Mouse (Mus musculus) spleen, postnatal 10 days (tissue): ENCODE results near the gene Fabp1.

Experiments
- DNase-seq, 2 experiments: peaks; one replicate each; pipeline ENCODE4 v3.0.0; 2021 to 2022; ENCODE audit warnings: low spot score in 2 of 2

Gene Fabp1

DNA sequence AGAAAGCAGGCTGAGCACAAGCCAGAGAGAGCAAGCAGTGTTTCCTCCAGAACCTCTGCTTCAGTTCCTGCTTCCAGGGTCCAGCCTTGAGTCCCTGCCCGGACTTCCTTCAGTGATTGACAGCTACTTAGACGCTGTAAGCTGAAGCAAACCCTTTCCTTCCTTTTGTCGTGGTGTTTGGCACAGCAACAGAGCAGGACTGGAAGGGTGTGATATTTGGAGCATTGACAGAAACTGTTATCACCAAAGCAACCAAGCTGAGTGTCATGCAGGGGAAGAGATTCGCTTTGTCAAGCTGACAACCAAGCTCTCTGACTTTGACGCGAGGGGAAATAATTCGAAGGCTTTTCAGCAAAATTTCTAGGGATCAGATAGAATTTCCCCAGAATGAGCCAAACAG is 12.3 kb downstream of the Fabp1 start:
- DNase-seq, result no peak

GRCm38 (mm10) chr6:71212471-71212870 is 12.8 kb downstream of the Fabp1 start:
- DNase-seq, result no peak

DNA sequence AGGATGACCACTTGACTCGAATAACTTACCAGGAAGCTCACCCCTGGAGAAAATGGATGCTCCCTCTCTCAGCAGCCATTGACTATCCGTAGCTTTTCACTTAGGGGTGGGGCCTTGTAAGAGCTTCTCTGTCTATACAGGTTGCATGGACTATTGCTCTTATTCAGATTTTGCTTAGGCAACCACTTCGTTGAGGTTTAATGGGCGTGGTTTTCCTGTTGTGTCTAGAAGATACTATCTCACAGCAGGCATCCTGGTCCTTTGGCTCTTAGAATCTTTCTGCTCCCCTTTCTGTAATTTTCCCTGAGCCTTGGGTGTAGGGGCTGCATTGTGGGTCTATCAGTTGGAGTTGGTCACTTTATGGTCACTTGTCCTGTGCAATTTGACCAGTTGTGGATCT is 21.9 kb downstream of the Fabp1 start:
- DNase-seq, result no peak

DNA sequence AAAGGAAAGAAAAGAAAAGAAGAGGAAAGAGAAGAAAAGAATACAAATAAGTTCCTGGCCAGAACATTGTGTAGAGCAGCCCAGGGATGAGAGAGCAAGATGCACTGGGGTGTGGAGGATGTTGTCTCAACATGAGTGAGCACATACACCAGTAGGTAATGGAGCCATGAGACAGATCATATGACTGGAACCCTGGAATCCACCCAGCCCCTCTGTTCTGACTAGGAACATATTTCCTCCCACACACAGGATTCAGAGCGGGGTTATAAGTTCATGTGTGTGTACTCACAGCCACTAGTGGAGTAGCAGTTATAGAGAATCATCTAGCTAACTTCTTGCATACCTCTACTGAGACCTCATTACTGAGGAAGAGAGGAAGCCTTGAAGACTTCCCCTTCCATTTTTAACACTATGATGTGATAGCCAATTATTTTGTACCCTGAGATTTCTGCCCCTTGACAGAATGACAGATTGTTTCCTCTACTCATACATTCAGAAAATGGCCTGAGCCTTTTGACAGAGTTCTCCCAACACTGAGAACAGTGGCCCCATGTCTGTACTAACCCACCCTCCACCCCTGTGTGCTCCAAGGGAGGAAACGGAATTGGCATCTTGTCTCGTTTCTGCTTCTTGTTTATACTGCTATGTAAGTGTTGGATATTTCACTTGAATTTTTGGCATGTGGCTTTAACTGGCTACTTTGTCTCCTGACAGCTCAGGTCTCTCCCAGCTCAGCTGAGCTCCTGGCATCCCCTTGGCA is 24.7 kb downstream of the Fabp1 start:
- no peak for DNase-seq

- DNase-seq, result no peak
Measured at GRCm38 (mm10) chr6:71226544-71226943, 26.9 kb downstream of the Fabp1 start.

DNA sequence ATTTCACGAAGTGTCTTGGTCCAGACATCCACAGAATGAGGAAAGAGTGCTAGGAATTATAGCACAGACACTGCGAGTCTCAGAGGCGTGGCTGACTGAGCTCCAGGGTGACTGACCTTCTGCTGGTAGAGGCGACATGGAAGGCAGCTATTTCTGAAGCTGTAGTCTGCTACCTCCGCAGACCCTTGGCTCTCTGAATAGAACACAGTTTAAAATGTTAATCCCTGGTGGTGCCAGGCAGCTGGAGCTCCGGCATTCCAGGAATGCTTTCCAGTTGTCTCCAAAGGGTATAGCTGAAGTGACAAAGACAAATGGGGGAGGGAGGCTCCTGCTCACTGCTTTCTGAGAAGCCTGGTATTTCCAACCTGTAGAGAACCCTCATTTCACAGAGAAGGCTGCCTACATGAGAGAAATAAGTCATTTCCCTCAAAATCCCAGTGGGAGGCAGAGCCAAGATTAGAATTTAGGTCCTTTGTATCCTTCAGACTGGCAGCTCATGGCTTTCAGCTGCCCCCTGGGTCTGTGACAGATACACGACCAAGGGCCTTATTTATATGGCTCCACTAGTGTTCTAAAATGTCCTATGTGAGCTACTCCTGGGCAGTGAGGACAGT is 27.6 kb downstream of the Fabp1 start:
- no peak for DNase-seq

GRCm38 (mm10) chr6:71235121-71235520 is 35.5 kb downstream of the Fabp1 start:
- no peak for DNase-seq

GRCm38 (mm10) chr6:71235944-71236343 is 36.3 kb downstream of the Fabp1 start:
- no peak for DNase-seq

DNA sequence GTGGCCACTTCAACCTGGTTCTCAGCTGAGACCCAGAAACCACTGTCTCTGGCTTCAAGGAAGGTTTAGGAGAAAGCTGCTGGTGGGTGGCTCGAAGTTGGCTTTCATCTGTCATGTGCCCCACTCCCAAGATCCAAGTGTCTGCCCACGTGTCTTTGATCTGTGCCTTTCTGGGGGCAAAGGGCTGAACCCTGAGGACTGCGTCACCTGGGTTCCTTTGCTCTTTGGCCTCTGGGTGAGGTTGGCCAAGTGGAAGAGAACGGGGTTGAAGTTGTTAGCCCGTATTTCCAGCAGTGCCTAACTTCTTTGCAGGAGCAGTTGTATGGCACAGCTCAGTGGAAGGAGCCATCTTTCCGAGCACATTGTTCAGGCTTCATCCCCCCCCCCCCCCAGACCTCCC is 36.9 kb downstream of the Fabp1 start:
- DNase-seq, result no peak

GRCm38 (mm10) chr6:71237031-71237431 is 37.4 kb downstream of the Fabp1 start:
- DNase-seq, result no peak

GRCm38 (mm10) chr6:71239069-71239750 is 39.6 kb downstream of the Fabp1 start:
- no peak for DNase-seq

DNA sequence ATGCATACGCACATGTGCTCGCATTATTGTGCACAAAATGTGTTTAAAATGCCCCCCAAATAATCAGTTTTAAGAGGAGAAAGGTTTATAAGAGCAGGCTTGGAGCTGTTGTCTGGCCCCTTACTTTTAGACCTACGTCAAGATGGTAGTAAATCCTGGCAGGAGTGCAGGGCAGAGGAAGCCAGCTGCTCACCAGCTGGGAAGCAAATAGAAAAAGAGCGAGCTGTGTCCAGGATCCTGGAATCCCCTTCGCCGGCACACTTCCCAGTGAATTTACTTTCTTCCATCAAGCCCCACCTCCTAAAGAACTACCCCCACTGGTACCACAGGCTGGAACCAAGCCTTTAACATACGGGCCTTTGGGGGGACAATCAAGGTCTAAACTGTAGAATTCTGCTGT is 41.2 kb downstream of the Fabp1 start:
- DNase-seq, result no peak

- DNase-seq, result no peak
Measured at GRCm38 (mm10) chr6:71242811-71243210, 43.2 kb downstream of the Fabp1 start.

DNA sequence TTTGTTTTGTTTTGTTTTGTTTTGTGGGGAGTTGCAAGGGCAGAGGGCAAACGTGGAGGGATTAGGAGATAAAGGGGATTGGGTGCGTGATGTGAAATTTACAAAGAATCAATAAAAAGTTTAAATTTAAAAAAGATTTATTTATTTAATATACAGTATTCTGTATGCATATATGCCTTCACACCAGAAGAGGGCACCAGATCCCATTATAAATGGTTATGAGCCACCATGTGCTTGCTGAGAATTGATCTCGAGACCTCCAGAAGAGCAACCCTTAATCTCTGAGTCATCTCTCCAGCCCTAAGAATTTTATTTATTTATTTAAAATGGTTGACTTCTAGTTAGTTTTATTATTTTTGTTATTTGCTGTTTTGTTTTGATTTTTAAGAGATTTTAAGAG is 43.6 kb downstream of the Fabp1 start:
- DNase-seq, result no peak

DNA sequence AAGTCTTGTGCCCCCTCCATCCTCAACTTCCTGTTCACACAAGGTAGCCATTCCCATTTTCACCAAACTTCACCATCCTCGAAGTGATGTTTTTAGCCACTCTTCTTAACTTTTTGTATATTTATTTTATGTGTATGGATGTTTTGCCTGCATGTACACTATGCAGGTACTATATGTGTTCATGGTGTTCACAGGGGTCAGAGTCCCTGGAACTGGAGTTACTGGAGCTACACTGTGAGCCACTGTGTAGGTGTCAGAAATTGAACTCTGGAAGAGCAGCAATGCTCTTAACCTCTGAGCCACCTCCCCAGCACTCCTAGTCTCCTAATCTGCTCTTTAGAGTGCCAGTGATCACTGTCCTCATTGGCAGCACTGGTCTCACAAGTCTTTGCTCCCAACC is 48.8 kb downstream of the Fabp1 start:
- no peak for DNase-seq

DNA sequence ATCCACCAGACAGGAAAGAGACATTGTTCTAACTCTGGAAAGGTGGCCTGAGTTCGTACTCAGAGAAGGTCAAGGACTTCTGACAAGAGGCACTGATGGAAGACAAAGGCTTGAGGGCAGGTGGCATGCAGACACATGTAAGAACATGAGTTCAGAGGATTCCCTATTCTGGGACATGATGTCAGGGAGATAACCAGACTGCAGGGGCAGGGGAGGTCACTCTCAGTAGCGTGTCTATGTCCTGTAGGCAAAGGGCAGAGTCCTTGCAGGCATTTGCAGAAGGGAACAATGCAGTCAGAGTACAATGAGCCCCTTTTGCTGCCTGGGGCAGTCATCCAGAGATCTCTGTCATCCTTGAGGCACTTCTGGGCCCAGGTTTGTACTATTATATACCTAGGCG is 50.0 kb downstream of the Fabp1 start:
- DNase-seq, result no peak

- DNase-seq, result no peak
Measured at GRCm38 (mm10) chr6:71250951-71251350, 51.3 kb downstream of the Fabp1 start.

GRCm38 (mm10) chr6:71254456-71254855 is 54.8 kb downstream of the Fabp1 start:
- no peak for DNase-seq
